Mouse (Mus musculus): ENCODE measurements around the gene 4930579F01Rik.

Gene 4930579F01Rik

DNA sequence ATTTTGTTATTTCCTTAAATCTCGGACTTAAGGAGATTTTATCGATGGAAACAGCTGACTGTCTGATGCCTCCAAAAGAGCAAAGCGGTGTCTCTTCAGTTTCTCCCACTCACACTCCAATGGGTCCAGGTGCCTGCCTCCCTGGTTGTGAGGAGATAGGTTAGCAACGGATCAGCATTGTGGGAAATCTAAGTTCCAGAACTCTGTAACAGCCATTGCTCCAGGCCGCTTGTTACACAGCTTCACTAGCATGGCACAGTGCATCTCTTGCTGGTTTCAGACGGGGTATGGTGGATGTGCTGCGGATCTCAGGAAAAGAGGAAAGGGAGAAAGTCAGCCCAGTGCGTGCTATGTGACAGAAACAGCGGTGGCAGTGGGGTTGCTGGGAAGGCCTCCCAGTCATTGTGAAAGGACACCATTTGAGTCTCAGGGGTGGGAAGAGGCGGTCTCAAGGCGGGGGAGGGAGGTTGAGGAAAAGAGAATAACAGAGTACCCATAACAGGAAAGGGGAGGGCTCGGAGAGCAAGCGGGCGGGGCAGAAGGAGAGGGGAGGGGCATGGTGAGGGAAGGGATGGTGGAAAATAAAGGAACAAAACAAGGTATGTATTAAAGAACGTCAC, at the start of gene 4930579F01Rik:
Gene 4930579F01Rik (minus strand): TSS at position 143 of the 620 bp plus-strand sequence.
- no peak for DNase-seq (ENCODE audit: low spot score in 2 of 2)

DNA sequence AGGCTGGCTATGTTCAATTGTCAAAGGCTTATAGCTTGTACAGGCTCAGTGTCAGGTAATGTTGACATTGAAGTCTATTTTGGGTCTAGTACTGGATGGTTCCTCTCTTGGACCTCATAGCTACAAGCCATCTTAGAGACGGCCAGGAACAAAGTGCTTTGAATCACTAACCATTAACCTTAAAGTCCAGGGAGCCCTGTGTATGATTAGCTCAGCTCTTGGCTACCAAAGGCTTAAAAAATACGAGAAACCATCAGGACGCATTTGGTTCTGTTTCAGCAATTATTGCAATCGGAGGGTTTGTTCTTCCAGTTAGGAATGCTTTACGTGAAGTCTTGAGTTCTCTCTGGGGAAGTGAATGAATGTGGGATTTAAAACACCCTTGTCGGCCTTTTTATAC, 49.3 kb upstream of the 4930579F01Rik start:
- DNase-seq (ENCODE audit: low spot score in 2 of 2): no peak

DNA sequence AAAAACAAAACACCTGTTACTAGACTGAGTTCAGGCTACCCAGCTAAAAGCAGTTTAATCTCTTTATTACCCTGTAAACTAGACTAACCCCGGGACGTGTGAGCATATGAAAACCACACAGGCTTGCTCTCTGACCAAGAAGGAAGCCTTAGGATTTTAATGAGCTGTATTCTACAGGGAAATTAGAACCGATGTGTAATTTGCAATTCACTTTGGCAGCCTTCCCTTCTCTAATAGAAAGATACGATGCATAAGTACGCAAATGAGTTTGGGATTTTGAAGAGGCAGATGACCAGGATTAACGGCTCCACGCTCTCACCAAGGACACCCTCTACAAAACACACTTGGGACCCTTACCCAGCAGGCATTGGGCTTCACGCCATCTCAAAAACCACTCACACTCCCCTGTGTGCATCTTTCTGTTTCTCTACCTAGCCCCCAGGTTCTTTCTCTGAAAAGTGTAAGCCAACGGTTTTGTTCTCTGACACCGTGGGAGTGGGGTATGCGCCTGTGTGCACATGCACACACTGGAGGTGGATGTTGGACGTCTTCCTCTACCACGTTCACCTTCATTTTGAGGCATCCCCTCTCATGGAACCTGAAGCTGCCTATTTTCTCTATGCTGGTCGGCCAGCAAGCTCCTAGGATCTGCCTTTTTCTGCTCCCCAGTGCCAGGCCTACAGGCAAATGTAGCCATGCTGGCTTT, 48.5 kb upstream of the 4930579F01Rik start:
- no peak for DNase-seq (ENCODE audit: low spot score in 2 of 2)

DNA sequence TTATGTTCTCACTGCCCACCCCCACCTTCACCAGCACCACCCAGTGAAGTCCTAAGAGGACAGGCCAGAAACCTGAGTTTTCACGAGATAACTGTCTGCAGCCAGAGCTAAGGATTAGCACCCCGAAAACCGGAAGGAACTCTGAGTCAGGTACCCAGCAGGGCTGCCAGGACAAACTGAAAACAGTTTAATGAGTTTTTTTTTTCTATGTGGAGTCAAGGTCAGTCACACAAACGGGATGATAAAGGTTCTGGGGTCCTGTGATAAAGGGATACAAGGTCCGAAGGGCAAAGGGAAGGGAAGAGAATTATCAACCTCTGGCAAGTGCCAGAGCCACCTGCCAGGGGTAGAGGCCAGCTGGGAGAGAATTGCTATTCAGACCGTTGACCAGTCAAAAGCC, 47.7 kb upstream of the 4930579F01Rik start:
- DNase-seq (ENCODE audit: low spot score in 2 of 2): no peak

DNA sequence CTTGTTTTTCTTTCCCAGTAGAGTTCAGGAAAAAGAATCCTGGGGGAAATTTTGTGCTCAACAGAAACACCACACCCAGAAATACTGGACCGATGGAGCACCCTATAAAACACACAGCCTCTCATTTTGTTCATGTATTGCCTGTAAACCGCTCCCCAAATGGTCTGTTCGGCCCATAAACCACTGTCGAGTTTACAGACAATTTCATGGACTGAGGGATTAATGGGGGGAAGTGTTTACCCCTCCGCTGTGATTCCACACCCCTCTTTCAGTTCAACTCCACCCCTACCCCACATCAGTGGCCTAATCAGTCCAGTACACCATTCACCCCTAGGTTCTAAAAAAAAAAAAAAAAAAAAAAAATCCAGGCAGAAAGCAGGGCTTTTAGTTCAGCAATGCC, 47.3 kb upstream of the 4930579F01Rik start:
- no peak for DNase-seq (ENCODE audit: low spot score in 2 of 2)

DNA sequence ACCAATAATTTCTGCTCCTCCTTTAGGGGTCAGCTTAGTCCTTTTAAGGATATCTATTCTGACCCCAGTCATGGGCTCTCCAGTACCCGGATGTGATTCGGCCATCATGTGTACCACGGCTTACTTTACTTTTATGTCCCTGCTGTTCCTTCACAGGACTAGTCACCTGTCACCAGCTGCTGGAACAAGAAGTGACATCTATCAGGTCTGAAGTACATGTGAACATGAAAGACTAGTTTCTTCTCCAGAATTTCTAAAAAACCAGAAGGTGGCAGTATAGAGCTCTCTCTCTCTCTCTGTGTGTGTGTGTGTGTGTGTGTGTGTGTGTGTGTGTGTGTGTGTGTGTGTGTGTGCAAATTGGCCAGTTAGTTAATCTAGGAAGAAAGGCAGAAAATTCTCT, 46.8 kb upstream of the 4930579F01Rik start:
- no peak for DNase-seq (ENCODE audit: low spot score in 2 of 2)

DNA sequence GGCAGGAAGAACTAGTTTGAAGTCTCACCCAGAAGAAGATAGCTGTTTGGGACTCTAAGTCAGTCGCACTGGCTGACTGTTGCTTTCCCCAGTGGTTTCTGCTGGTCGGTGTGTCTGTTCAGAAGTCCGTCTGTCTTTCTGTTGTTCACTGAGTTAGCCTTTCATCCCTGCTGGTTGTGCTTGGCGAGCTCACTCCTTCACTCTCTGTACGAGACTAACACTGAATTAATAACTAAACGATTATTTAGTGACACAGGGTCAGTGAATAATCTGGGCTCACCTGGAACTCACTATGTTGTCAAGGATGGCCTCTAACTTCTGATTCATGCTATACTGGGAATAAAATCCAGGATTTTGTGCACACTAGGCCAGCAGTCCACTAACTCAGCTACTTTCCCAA, 45.8 kb upstream of the 4930579F01Rik start:
- no peak for DNase-seq (ENCODE audit: low spot score in 2 of 2)

DNA sequence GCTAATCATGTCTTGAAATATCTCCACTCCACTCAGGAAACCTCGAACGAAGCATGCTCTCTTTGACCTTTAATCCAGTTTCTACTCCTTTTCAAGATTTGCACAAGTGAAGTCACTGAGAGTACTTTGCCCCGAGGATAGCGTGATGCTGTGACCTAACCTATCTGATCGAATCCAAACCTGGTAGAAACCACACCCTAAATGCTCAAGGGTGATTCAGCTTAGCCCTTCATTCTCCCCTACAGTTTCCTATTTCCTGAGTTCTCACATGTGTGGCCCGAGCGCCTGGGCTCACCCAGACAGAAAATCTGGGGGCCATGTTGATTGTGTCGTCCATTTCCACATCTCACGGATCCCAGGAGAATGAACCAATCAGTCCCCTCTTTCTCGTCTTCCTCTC, 44.4 kb upstream of the 4930579F01Rik start:
- DNase-seq (ENCODE audit: low spot score in 2 of 2): no peak

DNA sequence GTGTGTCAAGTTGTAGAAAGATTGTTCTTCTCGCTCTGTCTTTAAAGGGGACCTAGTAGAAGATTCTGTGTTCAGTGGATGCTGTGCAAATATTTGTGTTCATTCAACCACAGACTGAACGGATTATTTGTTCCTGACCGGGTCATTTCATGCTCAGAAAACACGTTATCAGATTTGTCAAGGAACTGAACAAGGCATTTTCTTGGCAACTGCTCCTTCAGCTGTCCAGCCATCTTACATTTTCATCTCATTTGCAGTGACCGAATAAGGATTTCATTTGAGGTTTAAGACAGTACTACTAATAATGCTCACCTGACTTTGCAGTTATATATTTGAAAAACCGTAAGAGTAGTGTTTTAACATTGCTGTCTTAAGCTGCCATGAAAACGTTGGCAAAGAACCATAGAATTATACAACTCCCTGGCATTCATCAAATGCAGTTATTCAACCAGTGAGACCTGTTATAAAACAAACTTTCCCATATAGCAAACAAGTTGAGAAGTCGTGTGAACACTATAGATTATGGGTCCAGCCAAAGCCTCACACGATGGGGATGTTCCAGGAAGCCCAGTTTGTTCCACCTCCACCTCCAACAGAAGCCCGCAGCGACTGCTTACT, 43.0 kb upstream of the 4930579F01Rik start:
- no peak for DNase-seq (ENCODE audit: low spot score in 2 of 2)

DNA sequence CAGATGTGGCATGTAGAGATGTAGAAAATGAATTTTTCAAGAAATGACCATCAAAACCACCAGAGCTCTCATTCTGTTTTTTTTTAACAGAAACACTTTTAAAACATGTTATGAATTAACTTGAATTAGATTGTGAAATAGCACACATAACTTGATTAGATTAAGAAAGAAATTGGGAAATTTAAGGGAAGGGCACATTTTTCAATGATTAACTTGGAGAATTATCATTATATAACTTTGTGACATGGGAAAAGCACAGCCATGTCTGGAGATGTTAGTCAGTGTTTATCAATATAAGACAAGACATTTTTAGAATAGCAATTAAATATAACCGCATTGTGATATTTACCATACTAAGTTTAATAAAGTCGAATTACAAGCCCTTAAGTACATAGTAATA, 37.9 kb upstream of the 4930579F01Rik start:
- no peak for DNase-seq (ENCODE audit: low spot score in 2 of 2)

DNA sequence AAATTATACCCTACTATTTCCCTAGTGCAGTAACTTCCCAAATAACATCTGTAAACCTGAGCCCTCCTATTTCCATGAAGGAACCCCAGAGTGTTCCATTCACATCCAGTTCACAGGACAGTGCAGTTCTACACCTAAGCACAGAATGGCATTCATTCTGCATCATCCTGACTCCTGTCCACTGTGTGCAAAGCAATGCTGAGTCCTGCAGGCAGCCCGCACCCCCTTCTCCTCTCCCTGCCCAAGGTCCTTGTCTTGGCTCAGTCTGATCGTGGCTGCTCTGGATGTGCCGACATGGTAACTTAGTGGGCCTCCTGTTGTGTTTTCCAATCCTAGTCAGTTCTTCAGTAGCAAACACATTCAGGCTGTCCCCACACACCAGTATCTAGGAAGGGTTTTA, 36.6 kb upstream of the 4930579F01Rik start:
- DNase-seq (ENCODE audit: low spot score in 2 of 2): no peak

DNA sequence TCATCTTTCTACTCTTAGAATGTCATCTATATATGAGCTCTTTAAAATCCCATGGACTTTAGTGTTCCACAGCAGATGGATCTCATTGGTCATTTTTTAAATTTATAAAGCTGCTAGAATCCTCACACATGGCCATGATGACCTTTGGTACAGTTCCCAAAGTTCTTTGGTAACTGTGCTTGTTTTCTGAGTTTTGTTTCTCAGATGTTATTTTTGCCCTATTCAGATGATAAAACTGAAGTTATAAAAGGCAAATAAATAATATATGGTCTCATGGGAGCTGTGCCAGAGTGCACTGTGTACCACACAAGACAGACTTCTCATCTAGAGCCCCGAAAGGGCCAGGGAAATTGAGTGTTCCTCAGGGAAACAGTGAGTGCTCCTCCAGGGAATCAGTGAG, 35.8 kb upstream of the 4930579F01Rik start:
- DNase-seq (ENCODE audit: low spot score in 2 of 2): no peak

DNA sequence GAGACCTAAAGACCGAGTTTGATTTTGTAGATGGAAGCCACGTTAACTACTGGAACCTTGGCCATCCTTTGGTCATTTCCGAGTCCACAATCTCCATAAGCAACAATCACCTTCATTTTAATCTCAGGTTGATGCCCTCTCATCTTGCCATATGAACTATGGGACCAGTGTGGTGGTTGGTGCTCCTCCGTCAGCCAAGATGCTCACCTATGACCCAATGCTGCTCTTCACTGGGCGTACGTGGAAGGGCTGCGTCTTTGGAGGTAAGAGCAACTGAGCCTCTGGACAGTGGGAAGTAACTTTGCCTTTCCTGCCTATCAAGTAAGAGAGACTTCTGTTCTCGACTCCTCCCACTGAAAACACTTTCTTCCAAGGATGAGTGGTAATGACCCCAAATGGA, 34.2 kb upstream of the 4930579F01Rik start:
- DNase-seq (ENCODE audit: low spot score in 2 of 2): no peak

DNA sequence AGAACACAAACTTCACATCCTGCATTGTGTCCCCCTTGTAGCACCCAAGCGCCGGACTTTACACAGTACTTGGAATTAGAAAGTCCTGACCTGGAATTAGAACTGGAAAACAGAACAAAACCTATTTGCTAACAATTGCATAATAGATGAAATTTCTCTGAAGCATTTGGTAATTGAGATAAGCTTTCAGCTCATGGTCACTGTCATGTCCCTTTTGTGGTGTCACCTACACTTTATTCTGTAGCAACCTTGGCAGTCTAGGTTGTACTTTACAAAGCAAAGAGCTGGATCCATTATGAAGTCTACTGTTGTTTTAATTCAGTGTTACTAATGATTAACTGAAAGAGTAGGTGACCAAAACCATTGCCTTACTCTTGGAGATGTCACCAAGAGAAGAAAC, 33.5 kb upstream of the 4930579F01Rik start:
- DNase-seq (ENCODE audit: low spot score in 2 of 2): no peak

DNA sequence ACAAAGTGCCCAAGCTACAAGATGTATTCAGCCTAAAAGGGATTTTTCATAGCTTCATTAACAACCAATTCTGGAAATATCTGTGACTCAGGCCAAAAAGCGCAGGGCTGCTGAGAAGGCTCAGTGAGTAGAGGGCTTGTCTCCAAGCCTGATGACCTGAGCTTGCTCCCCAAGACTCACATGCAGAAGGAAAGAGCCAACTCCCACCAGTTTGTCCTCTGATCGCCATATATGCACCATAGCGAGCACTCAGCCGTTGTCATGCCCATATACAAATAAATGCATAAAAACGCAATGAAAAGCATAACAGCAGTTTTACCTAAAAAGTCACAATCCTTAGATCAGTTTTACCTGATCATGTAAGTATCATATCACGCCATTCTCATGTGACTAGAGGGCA, 32.9 kb upstream of the 4930579F01Rik start:
- no peak for DNase-seq (ENCODE audit: low spot score in 2 of 2)

DNA sequence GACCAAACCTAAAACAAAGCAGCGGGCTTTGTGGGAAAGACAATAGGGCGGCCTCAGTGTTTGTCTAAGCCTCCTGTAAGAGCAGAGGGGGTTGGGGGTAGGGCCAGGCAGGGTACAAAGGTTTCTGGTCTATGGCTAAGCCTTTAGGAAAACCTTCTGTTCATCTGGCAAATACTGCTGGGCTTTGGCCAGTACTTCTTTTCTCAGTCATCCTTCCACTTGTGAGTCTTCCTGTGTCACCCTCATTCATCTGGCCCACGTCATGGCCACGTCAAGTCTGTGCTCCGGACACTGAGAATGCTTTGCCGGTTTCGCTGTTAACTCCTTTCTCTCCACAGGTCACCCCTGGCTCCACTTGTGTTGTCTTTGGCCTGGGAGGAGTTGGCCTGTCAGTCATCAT, 32.2 kb upstream of the 4930579F01Rik start:
- no peak for DNase-seq (ENCODE audit: low spot score in 2 of 2)

DNA sequence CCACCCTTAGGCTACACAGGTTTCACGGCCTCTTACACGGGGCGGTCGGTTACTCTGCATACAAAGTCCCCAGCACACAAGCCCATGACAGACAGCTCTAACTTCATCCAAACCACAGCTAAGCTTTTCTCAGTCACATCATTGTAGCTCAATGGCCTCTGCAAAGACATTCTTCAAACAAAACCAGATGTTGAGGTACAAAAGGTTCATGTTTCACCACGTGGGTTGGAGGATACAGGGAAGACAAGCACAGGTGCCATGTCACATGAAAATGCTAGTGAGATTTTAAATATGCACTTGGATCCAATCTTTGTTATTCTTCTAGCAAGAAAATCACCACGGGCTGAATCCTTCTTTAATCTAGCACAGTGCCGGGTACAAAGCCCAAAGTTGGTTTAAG, 31.7 kb upstream of the 4930579F01Rik start:
- DNase-seq (ENCODE audit: low spot score in 2 of 2): no peak

DNA sequence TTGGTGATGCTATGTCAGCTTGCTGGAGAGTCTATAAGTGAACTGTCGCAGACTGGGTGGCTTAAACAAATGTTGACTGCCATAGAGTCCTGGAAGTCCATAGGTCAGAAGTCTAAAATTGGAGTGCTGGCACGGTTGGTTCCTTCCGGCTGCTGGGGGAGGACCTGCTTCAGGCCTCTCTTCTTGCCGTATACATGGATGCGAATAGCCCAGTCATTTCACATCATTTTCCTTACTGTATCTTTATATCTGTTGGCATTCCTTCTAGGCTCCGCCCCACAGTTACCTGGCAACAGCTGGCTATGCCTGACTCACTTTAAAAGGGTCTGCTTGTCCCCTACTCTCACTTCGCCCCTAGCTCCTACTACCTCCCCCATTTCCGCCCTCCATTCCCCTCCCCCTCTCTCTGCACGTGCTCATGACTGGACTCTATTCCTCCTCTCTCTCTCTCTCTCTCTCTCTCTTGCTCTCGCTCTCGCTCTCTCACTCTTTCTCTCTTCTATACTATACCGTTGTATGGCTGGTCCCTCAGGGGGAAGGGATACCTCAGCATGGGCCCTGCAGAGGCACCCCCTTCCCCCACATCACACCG, 30.8 kb upstream of the 4930579F01Rik start:
- no peak for DNase-seq (ENCODE audit: low spot score in 2 of 2)

DNA sequence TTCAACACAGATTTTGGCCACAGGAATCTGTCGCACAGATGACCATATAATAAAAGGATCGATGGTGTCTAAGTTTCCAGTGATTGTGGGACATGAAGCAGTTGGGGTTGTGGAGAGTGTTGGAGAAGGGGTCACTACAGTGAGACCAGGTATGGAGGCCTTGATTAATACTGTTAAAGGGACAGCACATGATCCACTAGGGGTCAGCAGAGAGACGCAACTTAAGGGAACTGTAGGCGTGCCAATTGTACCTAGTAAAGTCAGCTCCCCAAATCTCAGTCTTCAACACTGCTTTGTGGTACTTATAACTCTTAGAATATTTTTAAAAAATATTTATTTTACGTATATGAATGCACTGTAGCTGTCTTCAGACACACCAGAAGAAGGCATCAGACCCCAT, 29.3 kb upstream of the 4930579F01Rik start:
- peak; percentile 39 to 56 for DNase-seq (ENCODE audit: low spot score in 2 of 2)

DNA sequence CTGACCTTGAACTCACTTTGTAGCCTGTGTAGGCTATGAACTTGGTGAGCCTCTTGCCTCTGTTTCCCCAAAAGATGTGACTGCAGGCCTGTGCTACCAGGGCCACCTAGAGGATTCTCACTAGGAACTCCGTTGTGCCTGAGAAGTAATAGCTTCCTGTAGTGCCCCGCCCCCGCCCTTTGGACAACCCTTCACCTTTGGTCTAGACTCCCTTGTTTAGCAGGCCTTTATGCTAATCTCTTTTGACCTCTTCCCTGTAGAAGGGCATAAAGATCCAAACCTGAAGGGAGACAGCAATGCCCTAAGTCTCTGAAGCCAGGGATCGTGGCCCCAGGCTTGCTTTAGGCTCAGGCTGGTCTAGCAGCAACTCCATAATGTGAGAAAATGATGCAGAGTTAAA, 28.9 kb upstream of the 4930579F01Rik start:
- no peak for DNase-seq (ENCODE audit: low spot score in 2 of 2)

DNA sequence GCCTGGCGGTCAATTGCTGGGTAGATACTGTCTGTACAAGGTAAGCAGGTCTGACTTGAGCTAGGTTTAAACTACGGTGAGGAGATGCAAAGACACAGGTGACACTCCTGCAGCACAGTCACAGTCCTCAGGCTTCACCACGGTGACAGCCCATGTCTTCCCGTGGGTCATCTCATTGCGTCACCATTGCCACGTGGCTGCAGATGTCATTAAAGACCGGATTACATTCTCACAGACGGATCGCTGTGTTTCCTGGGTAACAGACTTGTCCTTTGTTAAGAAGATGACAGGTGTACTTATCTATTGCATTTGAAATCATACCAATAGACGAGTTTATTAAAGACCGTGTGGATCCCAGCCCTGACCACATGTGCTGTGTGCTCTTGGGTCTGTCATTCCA, 27.5 kb upstream of the 4930579F01Rik start:
- DNase-seq (ENCODE audit: low spot score in 2 of 2): no peak

DNA sequence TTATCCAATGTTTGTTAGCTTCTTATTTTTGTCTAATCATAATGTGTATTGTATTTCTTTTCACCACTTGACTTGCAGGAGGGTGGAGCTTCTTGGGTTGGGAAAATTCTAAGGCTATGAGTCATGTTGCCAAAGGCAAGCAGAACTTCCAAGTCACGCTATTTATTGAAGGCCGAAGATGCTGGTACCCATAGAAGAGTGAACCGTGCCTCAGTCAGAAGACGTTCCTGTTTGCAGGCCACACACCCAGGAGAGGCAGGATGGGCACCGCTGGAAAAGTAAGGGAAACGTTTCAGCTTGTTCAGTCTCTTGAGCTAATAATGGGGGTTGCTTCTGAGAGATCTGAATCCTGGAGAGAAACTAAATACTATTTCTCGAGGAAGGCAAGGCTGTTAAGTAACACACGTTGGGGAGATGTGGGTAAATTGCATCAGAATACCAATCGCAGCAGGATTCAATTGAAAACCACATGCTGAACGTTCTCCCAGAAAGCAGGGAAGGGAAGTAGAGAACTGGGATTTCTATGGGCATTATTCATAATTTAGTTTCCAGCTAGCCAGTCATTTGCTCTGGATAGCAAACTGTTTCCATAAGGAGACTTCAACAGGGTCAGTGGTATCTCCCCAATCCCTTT, 24.1 kb upstream of the 4930579F01Rik start, which contains the start of gene Adh7:
Gene Adh7 (plus strand): TSS at position 130 of the 634 bp plus-strand sequence.
- DNase-seq (ENCODE audit: low spot score in 2 of 2): no peak
